Mouse (Mus musculus) embryonic facial prominence, embryonic 10.5 days (tissue): ENCODE data around the gene Trim28. TPM values are rescaled to one million over a fixed set of nuclear protein-coding genes. Genes with fewer than 3 reads are reported as not detected.
A peak's percentile ranks its signal among the peaks of the same experiment; 100 is the strongest.

Source experiments
- DNase-seq: peaks from one replicate; pipeline ENCODE4 v3.0.0-alpha.2; 2017; ENCODE audit warnings: low spot score
- H3K27ac ChIP-seq: fragments of 300-500 bp; sonication (generic); replicated peaks from 2 replicates; pipeline ENCODE4 v1.5.1; 2016; ENCODE audit warnings: mild to moderate bottlenecking
- H3K27me3 ChIP-seq: fragments of 300-500 bp; sonication (generic); replicated peaks from 2 replicates; pipeline ENCODE4 v1.6.1; 2016; ENCODE audit warnings: low read depth, mild to moderate bottlenecking; ENCODE audit not compliant: poor library complexity, severe bottlenecking
- H3K36me3 ChIP-seq: fragments of 300-500 bp; sonication (generic); replicated peaks from 2 replicates; pipeline ENCODE4 v1.6.1; 2016; ENCODE audit warnings: mild to moderate bottlenecking, moderate library complexity
- H3K4me1 ChIP-seq: fragments of 300-500 bp; sonication (generic); 2 replicates; pipeline ENCODE4 v1.6.1; 2016
- H3K4me3 ChIP-seq: fragments of 300-500 bp; sonication (generic); 2 replicates; pipeline ENCODE4 v1.5.1; 2016; ENCODE audit warnings: mild to moderate bottlenecking, moderate library complexity
- H3K9me3 ChIP-seq: fragments of 300-500 bp; sonication (generic); 2 replicates; pipeline ENCODE4 v1.6.1; 2016; ENCODE audit warnings: mild to moderate bottlenecking
- whole genome bisulfite sequencing: fragments of 180-500 bp; shearing (Covaris S2); methylation state at CpG from one replicate; pipeline ENCODE4 v1.1.7; 2016; 5-methylcytosine and 5-hydroxymethylcytosine counted together
- polyA plus RNA-seq: library from polyadenylated mRNA; unstranded; fragments of >200 nt; fragmentation: Nextera tagmentation; extraction: Ambion mirVana; gene quantifications from 2 replicates; pipeline ENCODE4 v1.2.1, GENCODE M21; 2016

Trim28 gene
- 452 and 468 TPM in 2 replicates for polyA plus RNA-seq

- Histone ChIP-seq H3K27ac (no peak within 1 kb of the TSS), H3K9me3 (no peaks in the 10 kb centered on the region), H3K27me3 (no peaks in the 10 kb centered on the region), H3K4me1 (no peaks in the 10 kb centered on the region), H3K36me3 (no peaks in the 10 kb centered on the region), H3K4me3 (no peak within 1 kb of the TSS)
- 78% methylated on average over 3 of the region's 3 CpGs for WGBS
- no peak for DNase-seq
Measured at GRCm38 (mm10) chr7:12998851-12999250, at the start of gene Trim28. Gene Trim28, plus strand, starts transcription at chr7:12999114.

- Histone ChIP-seq H3K4me3 (peak overlapping the region; percentile 62), H3K36me3 (no peaks in the 10 kb centered on the region), H3K4me1 (peaks cover 11% of the 10 kb centered on the region), H3K9me3 (peaks cover 6% of the 10 kb centered on the region; the same call in 1 of the 2 replicates), H3K27ac (peak overlapping the region; percentile 94), H3K27me3 (no peaks in the 10 kb centered on the region)
- DNase-seq = no peak
- WGBS = 7% methylated on average over 16 of the region's 16 CpGs
Measured at GRCm38 (mm10) chr7:12949872-12950229, 49.1 kb upstream of the Trim28 start.

GRCm38 (mm10) chr7:12954896-12955295 is 44.0 kb upstream of the Trim28 start:
- Histone ChIP-seq H3K27ac (no peak overlapping the region), H3K36me3 (no peaks in the 10 kb centered on the region), H3K27me3 (no peaks in the 10 kb centered on the region), H3K4me1 (peaks cover 9% of the 10 kb centered on the region), H3K9me3 (no peaks in the 10 kb centered on the region), H3K4me3 (no peak overlapping the region)
- 68% methylated on average over 3 of the region's 3 CpGs for WGBS
- no peak for DNase-seq

GRCm38 (mm10) chr7:12957511-12957910 is 41.4 kb upstream of the Trim28 start:
- WGBS = 78% methylated on average over 5 of the region's 5 CpGs
- no peaks in the 10 kb centered on the region for H3K36me3 ChIP-seq
- no peak overlapping the region for H3K27ac ChIP-seq
- no peak for DNase-seq
- no peaks in the 10 kb centered on the region for H3K9me3 ChIP-seq
- peaks cover 5% of the 10 kb centered on the region for H3K4me1 ChIP-seq
- no peaks in the 10 kb centered on the region for H3K27me3 ChIP-seq
- no peak overlapping the region for H3K4me3 ChIP-seq

- H3K36me3 ChIP-seq = no peaks in the 10 kb centered on the region
- H3K4me1 ChIP-seq = peaks cover 5% of the 10 kb centered on the region
- DNase-seq = no peak
- no peak overlapping the region for H3K4me3 ChIP-seq
- no peak overlapping the region for H3K27ac ChIP-seq
- no peaks in the 10 kb centered on the region for H3K9me3 ChIP-seq
- 85% methylated on average over 4 of the region's 4 CpGs for WGBS
- H3K27me3 ChIP-seq = no peaks in the 10 kb centered on the region
Measured at GRCm38 (mm10) chr7:12958948-12959347, 40.0 kb upstream of the Trim28 start.

- 18% methylated on average over 4 of the region's 4 CpGs for WGBS
- DNase-seq = no peak
- peaks cover 6% of the 10 kb centered on the region for H3K4me1 ChIP-seq
- no peak overlapping the region for H3K4me3 ChIP-seq
- H3K9me3 ChIP-seq = no peaks in the 10 kb centered on the region
- H3K36me3 ChIP-seq = no peaks in the 10 kb centered on the region
- H3K27ac ChIP-seq = no peak overlapping the region
- no peaks in the 10 kb centered on the region for H3K27me3 ChIP-seq
Measured at GRCm38 (mm10) chr7:12959718-12960117, 39.2 kb upstream of the Trim28 start.

GRCm38 (mm10) chr7:12961511-12962141 is 37.3 kb upstream of the Trim28 start:
- Histone ChIP-seq H3K36me3 (no peaks in the 10 kb centered on the region), H3K27ac (peak overlapping the region; percentile 77), H3K9me3 (no peaks in the 10 kb centered on the region), H3K4me3 (peak overlapping the region; percentile 54), H3K4me1 (peaks cover 18% of the 10 kb centered on the region), H3K27me3 (no peaks in the 10 kb centered on the region)
- peak; percentile 72 for DNase-seq
- 3% methylated on average over 29 of the region's 29 CpGs for WGBS

GRCm38 (mm10) chr7:12965678-12966091 is 33.2 kb upstream of the Trim28 start, which contains the start of gene Zfp324:
Gene Zfp324, plus strand, starts transcription at chr7:12965838.
- Histone ChIP-seq H3K27ac (peak within 1 kb of the TSS; percentile 93), H3K27me3 (no peaks in the 10 kb centered on the region), H3K4me1 (peaks cover 27% of the 10 kb centered on the region), H3K36me3 (peaks cover 22% of the 10 kb centered on the region), H3K9me3 (no peaks in the 10 kb centered on the region), H3K4me3 (peak within 1 kb of the TSS; percentile 95)
- peak; percentile 92 for DNase-seq
- under 1% methylated on average over 23 of the region's 23 CpGs for WGBS

GRCm38 (mm10) chr7:12966104-12966845 is 32.6 kb upstream of the Trim28 start:
- Histone ChIP-seq H3K27me3 (no peaks in the 10 kb centered on the region), H3K4me1 (peaks cover 22% of the 10 kb centered on the region), H3K36me3 (peaks cover 28% of the 10 kb centered on the region), H3K4me3 (peak overlapping the region; percentile 95), H3K9me3 (no peaks in the 10 kb centered on the region), H3K27ac (peak overlapping the region; percentile 93)
- WGBS = 1% methylated on average over 29 of the region's 29 CpGs
- peak; percentile 75 for DNase-seq

GRCm38 (mm10) chr7:12970906-12971305 is 28.0 kb upstream of the Trim28 start:
- Histone ChIP-seq H3K4me3 (no peak overlapping the region), H3K36me3 (peaks cover 50% of the 10 kb centered on the region), H3K27ac (no peak overlapping the region), H3K27me3 (no peaks in the 10 kb centered on the region), H3K4me1 (peaks cover 13% of the 10 kb centered on the region), H3K9me3 (no peaks in the 10 kb centered on the region)
- WGBS = 95% methylated on average over 25 of the region's 25 CpGs
- no peak for DNase-seq

GRCm38 (mm10) chr7:12977682-12978389 is 21.1 kb upstream of the Trim28 start, which contains the start of gene Zfp446:
Gene Zfp446, plus strand, starts transcription at chr7:12977848.
- Histone ChIP-seq H3K4me1 (peaks cover 20% of the 10 kb centered on the region), H3K4me3 (peak within 1 kb of the TSS; percentile 63), H3K27me3 (no peaks in the 10 kb centered on the region), H3K9me3 (no peaks in the 10 kb centered on the region), H3K36me3 (peaks cover 28% of the 10 kb centered on the region), H3K27ac (peak within 1 kb of the TSS; percentile 90)
- DNase-seq = peak; percentile 99
- under 1% methylated on average over 49 of the region's 49 CpGs for WGBS

- H3K27ac ChIP-seq = peak overlapping the region; percentile 90
- H3K36me3 ChIP-seq = peaks cover 22% of the 10 kb centered on the region
- no peaks in the 10 kb centered on the region for H3K9me3 ChIP-seq
- no peak for DNase-seq
- WGBS = 87% methylated on average over 18 of the region's 18 CpGs
- no peaks in the 10 kb centered on the region for H3K27me3 ChIP-seq
- H3K4me1 ChIP-seq = peaks cover 20% of the 10 kb centered on the region
- H3K4me3 ChIP-seq = peak overlapping the region; percentile 63
Measured at GRCm38 (mm10) chr7:12978931-12979722, 19.8 kb upstream of the Trim28 start.
